Mouse (Mus musculus) mouse embryonic stem cell (cell line): ENCODE data around the gene Nab2.

ENCODE experiments used
- in situ Hi-C, 2 experiments: fragments of 300-500 bp; cut with MboI; formaldehyde crosslinking; loops; 1 replicate in 1 of 2; 3 replicates in 1 of 2; pipeline ENCODE4 v1.14.3; 2019 to 2020; ENCODE audit warnings: low sequenced_read_pairs in 2 of 2, low pct_unique_long_range_greater_than_20kb in 1 of 2, mixed read lengths in 1 of 2; ENCODE audit not compliant: unreplicated experiment in 1 of 2

Gene Nab2

GRCm38 (mm10) chr10:127675859-127676398 lies 7.6 kb upstream of the Nab2 start:
- in situ Hi-C loops, result no loop called here

- in situ Hi-C loops, result no loop called here
Measured at GRCm38 (mm10) chr10:127674794-127675522, 6.6 kb upstream of the Nab2 start.

GRCm38 (mm10) chr10:127674046-127674655 lies 5.8 kb upstream of the Nab2 start:
- in situ Hi-C loops, result no loop called here

- in situ Hi-C loops, result no loop called here
Measured at GRCm38 (mm10) chr10:127671276-127671675, 2.9 kb upstream of the Nab2 start.

- in situ Hi-C loops, result no loop called here
Measured at GRCm38 (mm10) chr10:127670185-127670584, 1.8 kb upstream of the Nab2 start.

- in situ Hi-C loops, result no loop called here
Measured at GRCm38 (mm10) chr10:127669170-127669569, 802 bp upstream of the Nab2 start.

GRCm38 (mm10) chr10:127667269-127668092 lies 887 bp downstream of the Nab2 start:
- in situ Hi-C loops, result no loop called here

- in situ Hi-C loops, result no loop called here
Measured at GRCm38 (mm10) chr10:127666501-127667268, 1.7 kb downstream of the Nab2 start, which contains the start of gene Nemp1. TSS of gene Nemp1 (plus strand) at chr10:127666901.

- in situ Hi-C loops, result no loop called here
Measured at GRCm38 (mm10) chr10:127665366-127666181, 2.8 kb downstream of the Nab2 start.

GRCm38 (mm10) chr10:127664891-127665290 lies 3.5 kb downstream of the Nab2 start:
- in situ Hi-C loops, result no loop called here

GRCm38 (mm10) chr10:127664166-127664565 lies 4.2 kb downstream of the Nab2 start:
- in situ Hi-C loops, result no loop called here

- in situ Hi-C loops, result no loop called here
Measured at GRCm38 (mm10) chr10:127663590-127663989, 4.8 kb downstream of the Nab2 start.

- in situ Hi-C loops, result no loop called here
Measured at GRCm38 (mm10) chr10:127662666-127663253, 5.6 kb downstream of the Nab2 start.

GRCm38 (mm10) chr10:127661915-127662663 lies 6.3 kb downstream of the Nab2 start:
- in situ Hi-C loops, result no loop called here

GRCm38 (mm10) chr10:127661291-127661914 lies 7.0 kb downstream of the Nab2 start:
- in situ Hi-C loops, result no loop called here

- in situ Hi-C loops, result no loop called here
Measured at GRCm38 (mm10) chr10:127659551-127659950, 8.8 kb downstream of the Nab2 start.
